Mouse (Mus musculus) forelimb bud, embryonic 11.5 days (tissue): ENCODE data around the gene Vmn1r179.
"Not testable (repeated sequence)": the region's sequence is repeated elsewhere in the genome, so short reads cannot be mapped to it uniquely, and the experiment has no call there.

Experiments
- DNase-seq: peaks from one replicate; pipeline ENCODE4 v3.0.0-alpha.2; 2012; ENCODE audit warnings: low read depth, low spot score

Gene Vmn1r179

GRCm38 (mm10) chr7:23926678-23927077 lies at the start of gene Vmn1r179:
TSS of gene Vmn1r179 (plus strand) at chr7:23926978.
- no peak for DNase-seq

DNA sequence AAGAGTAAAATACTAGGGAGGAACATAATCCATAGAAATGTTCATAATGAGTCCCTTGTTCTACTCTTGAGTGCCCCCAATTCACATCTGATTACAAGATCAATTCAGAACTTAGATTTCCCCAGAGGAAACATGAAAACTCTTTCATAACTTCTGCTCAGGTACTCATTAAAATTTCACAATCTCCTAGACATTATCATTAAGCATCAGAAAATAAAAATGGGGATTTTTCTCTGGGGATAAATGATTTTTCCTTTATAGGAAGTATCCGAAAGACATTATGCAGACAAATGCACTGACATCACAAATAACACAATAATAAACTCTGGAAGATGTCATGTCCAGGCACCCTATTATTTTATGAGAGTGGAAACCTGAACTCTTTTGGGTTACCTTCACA lies 35.1 kb upstream of the Vmn1r179 start, which contains the start of gene Vmn1r178:
Gene Vmn1r178 (plus strand): TSS at position 301 of the 400 bp plus-strand sequence.
- no peak for DNase-seq

DNA sequence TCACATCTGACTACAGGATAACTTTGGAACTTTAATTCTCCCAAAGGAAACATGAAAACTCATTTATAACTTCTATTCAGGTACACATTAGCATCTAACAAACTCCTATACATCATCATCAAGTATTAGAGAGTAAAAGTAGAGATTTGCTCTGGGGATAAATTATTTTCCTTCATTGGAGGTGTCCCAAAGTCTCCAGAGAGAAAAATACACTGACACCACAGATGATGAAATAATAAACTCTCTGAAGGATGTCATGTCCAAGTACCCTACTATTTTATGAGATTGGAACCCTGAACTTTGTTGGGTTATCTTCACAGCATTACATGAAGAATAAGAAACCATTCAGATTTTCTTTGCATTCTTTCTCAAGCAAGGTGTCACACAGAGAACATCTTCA lies 23.6 kb downstream of the Vmn1r179 start, which contains the start of gene Vmn1r180:
Gene Vmn1r180 (plus strand): TSS at position 301 of the 400 bp plus-strand sequence.
- DNase-seq: no peak

- not testable (repeated sequence) for DNase-seq
Observed at GRCm38 (mm10) chr7:23968044-23968443, 41.3 kb downstream of the Vmn1r179 start.

DNA sequence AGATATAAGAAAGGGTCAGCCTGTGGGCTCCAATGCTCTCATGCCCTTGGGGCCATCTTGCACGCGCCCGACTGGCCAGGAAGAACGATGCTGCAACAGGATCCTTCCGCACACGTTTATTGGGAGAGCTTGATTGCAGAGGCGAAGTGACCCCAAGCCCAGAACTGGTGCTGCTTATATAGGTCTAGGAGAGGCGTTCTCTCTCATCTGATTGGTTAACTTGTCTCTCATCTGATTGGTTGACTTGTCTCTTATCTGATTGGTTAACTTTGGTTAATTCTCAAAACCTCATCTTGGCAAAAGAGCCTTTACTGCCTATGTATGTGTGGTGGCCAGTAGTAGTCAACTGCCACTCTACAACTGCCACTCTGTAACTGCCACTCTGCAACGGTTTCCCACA lies 47.5 kb downstream of the Vmn1r179 start, which contains the start of gene Vmn1r181:
Gene Vmn1r181 (plus strand): TSS at position 301 of the 400 bp plus-strand sequence.
- not testable (repeated sequence) for DNase-seq
